Mouse (Mus musculus) erythroblast, adult 5-6 weeks (primary cell): ENCODE measurements around the gene Cntn4. TPM values are rescaled to one million over a fixed set of nuclear protein-coding genes. Genes with fewer than 3 reads are reported as not detected.

ENCODE experiments used
- ATAC-seq: replicated peaks from 2 replicates; pipeline ENCODE4 v1.8.0; 2016; ENCODE audit warnings: moderate number of reproducible peaks, mild to moderate bottlenecking, moderate TSS enrichment, inconsistent platforms; ENCODE audit not compliant: poor library complexity, low FRiP score, severe bottlenecking
- total RNA-seq, 2 experiments: library from RNA; stranded (forward) in 1 of 2; stranded (reverse) in 1 of 2; fragments of 150-400 nt in 1 of 2; fragments of 200-764, 138-1000 nt in 1 of 2; gene quantifications; 2 replicates each; pipeline versions ENCODE4 v1.2.3 to v1.2.4; 2015 to 2017; ENCODE audit warnings: low replicate concordance in 2 of 2

The Cntn4 gene
- total RNA-seq, 2 experiments from 2014 or later = not detected

- ATAC-seq = no peak
These were observed 763.3 kb downstream of the Cntn4 start for GRCm38 (mm10) chr6:106440786-106441185.

GRCm38 (mm10) chr6:106441246-106441645, 763.8 kb downstream of the Cntn4 start:
- ATAC-seq = no peak

GRCm38 (mm10) chr6:106454131-106454838, 776.8 kb downstream of the Cntn4 start:
- no peak for ATAC-seq

GRCm38 (mm10) chr6:106455616-106456015, 778.2 kb downstream of the Cntn4 start:
- ATAC-seq = no peak

- no peak for ATAC-seq
These were observed 780.7 kb downstream of the Cntn4 start for GRCm38 (mm10) chr6:106458166-106458565.

- no peak for ATAC-seq
These were observed 784.9 kb downstream of the Cntn4 start for GRCm38 (mm10) chr6:106462403-106462802.

- no peak for ATAC-seq
These were observed 786.4 kb downstream of the Cntn4 start for GRCm38 (mm10) chr6:106463857-106464256.

GRCm38 (mm10) chr6:106465766-106466165, 788.3 kb downstream of the Cntn4 start:
- ATAC-seq = no peak

- no peak for ATAC-seq
These were observed 789.0 kb downstream of the Cntn4 start for GRCm38 (mm10) chr6:106466267-106467029.

GRCm38 (mm10) chr6:106471840-106472608, 794.6 kb downstream of the Cntn4 start:
- ATAC-seq = no peak

GRCm38 (mm10) chr6:106473871-106474270, 796.4 kb downstream of the Cntn4 start:
- ATAC-seq = no peak

- no peak for ATAC-seq
These were observed 804.1 kb downstream of the Cntn4 start for GRCm38 (mm10) chr6:106481533-106481932.

GRCm38 (mm10) chr6:106496303-106496702, 818.8 kb downstream of the Cntn4 start:
- ATAC-seq = no peak

- ATAC-seq = no peak
These were observed 821.7 kb downstream of the Cntn4 start for GRCm38 (mm10) chr6:106499166-106499565.

GRCm38 (mm10) chr6:106503961-106504360, 826.5 kb downstream of the Cntn4 start:
- ATAC-seq = no peak

- ATAC-seq = no peak
These were observed 842.9 kb downstream of the Cntn4 start for GRCm38 (mm10) chr6:106520367-106520766.

- ATAC-seq = no peak
These were observed 866.0 kb downstream of the Cntn4 start for GRCm38 (mm10) chr6:106543500-106543899.

- no peak for ATAC-seq
These were observed 884.2 kb downstream of the Cntn4 start for GRCm38 (mm10) chr6:106561649-106562048.

- ATAC-seq = no peak
These were observed 887.9 kb downstream of the Cntn4 start for GRCm38 (mm10) chr6:106565316-106565715.

GRCm38 (mm10) chr6:106565769-106566459, 888.5 kb downstream of the Cntn4 start:
- ATAC-seq = no peak
